Mouse (Mus musculus): ENCODE data around the gene Il12rb1. TPM values are rescaled to one million over a fixed set of nuclear protein-coding genes. Genes with fewer than 3 reads are reported as not detected.

The Il12rb1 gene
- polyA plus RNA-seq, 1 experiment from 2014 or later, result 0.08 TPM

DNA sequence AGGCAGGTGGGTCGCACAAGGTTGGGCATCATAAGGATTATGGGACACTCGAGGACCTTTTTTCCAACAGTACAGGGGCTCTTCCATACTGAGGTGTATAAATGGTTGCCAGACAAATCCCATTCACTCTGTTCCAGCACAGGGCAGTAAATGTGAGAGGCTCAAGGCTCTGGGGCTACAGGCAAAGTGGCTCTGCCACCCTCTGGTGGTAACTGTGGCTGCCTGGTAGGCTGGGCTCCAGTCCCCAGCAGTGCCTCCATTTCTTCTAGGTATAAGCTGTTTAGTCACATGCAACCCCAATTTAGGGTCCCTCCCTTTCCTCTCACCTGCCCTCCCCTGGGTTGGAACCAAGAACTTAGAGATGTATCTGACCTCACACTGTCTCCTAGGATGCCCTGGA is 12.9 kb upstream of the Il12rb1 start:
- H3K27me3 ChIP-seq (replicated peaks; ENCODE audit: control insufficient read depth, insufficient read depth, low read length), result peaks cover 14% of the 10 kb centered on the region
- ATAC-seq, result no peak
- no peaks in the 10 kb centered on the region for H3K9me3 ChIP-seq (ENCODE audit: control insufficient read depth, low read length)
- 88% methylated on average over 2 of the region's 2 CpGs for WGBS
- H3K36me3 ChIP-seq (ENCODE audit: control insufficient read depth, insufficient read depth), result no peaks in the 10 kb centered on the region
- no peak overlapping the region for H3K9ac ChIP-seq (replicated peaks; ENCODE audit: low read depth, low read length)
- no peak overlapping the region for H3K4me2 ChIP-seq (ENCODE audit: low read length)
- H3K4me3 ChIP-seq (replicated peaks; ENCODE audit: low read length), result no peak overlapping the region
- no peak overlapping the region for H3K27ac ChIP-seq (ENCODE audit: low read length)
- peaks cover 38% of the 10 kb centered on the region for H3K4me1 ChIP-seq (replicated peaks; ENCODE audit: control insufficient read depth, insufficient read depth, low read length)

DNA sequence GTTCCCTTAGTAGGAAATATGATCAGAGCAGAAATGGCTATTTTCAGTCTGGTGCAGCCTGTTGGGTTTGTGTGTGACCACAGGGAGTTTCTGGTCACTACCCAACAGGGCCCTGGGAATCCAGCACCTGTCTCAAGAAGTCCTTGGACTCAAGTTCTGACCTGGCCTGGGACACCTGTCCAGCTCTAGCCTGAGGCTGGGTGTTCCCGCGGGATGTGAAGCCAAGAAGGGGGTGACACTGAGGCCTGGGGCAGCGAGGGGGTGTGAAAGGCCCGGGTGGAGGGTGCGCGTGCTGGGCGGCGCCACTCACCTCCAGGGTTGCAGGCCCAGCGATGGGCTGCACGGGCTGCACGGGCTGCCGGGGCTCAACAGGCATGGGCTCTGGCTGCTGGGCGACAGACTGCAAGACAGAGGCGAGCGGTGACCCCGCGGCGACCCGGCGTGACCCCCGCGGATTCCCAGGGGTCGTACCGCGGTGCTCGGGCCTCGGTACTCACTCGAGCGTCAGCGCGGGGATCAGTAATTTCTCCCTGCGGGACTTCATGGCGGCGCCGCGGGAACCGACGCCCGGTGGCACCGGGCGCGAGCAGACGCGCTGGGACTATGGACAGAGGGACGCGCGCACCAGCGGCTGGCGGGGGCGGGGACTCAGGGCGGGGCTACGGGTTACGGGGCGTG is 11.7 kb upstream of the Il12rb1 start:
- Histone ChIP-seq H3K27me3 (replicated peaks; ENCODE audit: control insufficient read depth, insufficient read depth, low read length) (peaks cover 14% of the 10 kb centered on the region), H3K4me3 (replicated peaks; ENCODE audit: low read length) (peak overlapping the region; percentile 58), H3K36me3 (ENCODE audit: control insufficient read depth, insufficient read depth) (no peaks in the 10 kb centered on the region), H3K9me3 (ENCODE audit: control insufficient read depth, low read length) (no peaks in the 10 kb centered on the region), H3K4me1 (replicated peaks; ENCODE audit: control insufficient read depth, insufficient read depth, low read length) (peaks cover 37% of the 10 kb centered on the region), H3K27ac (ENCODE audit: low read length) (peak overlapping the region; percentile 11; the same call in 1 of the 2 replicates), H3K4me2 (ENCODE audit: low read length) (peak overlapping the region; percentile 95), H3K9ac (replicated peaks; ENCODE audit: low read depth, low read length) (peak overlapping the region; percentile 75)
- WGBS, result 3% methylated on average over 53 of the region's 54 CpGs
- peak; percentile 0; the same call in 1 of the 2 replicates for ATAC-seq

DNA sequence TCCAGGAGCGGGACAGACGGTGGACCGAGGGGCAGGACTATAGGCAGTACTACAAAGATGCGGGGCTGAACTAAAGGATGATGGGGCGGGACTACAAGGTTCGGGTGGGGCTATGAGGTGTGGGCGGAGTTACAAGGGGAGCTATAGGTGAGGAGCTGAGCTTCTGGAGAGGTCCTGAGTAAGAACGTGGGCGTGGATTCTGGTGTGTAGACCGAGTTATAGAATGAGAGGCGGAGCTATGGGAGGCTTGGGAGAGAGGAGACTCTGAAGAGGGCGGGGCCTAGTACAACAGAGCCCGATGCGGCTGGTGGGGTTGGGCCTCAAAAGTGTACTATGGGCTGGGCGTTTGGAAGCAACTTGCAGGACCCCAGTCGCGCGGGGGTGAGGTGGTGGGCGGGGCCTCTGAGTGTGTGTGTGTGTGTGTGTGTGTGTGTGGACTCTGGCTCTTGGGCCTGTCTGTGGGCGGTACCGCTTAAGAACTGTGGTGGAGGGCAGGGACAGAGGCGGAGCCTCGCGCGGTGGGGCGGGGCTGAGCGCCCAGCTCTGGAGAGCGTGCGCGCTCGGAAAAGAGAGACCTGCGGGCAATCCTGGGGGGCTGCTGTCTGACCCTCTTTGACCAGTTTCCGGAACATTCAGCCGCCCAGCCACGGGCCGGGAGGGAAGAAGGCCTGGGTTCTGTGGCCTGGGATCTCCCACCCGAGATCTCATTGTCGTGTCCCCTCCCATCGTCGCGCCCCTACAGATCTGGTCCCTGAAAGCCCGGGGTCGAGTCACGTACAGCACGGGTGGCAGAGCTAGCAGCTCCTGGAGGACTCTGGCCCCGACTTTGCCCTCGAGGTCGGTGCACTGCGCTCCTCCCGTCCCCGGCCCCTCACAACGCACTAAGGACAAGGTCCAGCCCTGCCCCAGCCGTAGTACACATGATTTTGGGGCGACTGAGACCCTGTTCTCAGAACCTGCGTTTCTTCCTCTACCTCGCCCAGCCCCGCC is 10.9 kb upstream of the Il12rb1 start:
- Histone ChIP-seq H3K9me3 (ENCODE audit: control insufficient read depth, low read length) (no peaks in the 10 kb centered on the region), H3K27me3 (replicated peaks; ENCODE audit: control insufficient read depth, insufficient read depth, low read length) (peaks cover 14% of the 10 kb centered on the region), H3K27ac (ENCODE audit: low read length) (peak overlapping the region; percentile 42), H3K9ac (replicated peaks; ENCODE audit: low read depth, low read length) (peak overlapping the region; percentile 75), H3K4me1 (replicated peaks; ENCODE audit: control insufficient read depth, insufficient read depth, low read length) (peaks cover 31% of the 10 kb centered on the region), H3K36me3 (ENCODE audit: control insufficient read depth, insufficient read depth) (no peaks in the 10 kb centered on the region), H3K4me3 (replicated peaks; ENCODE audit: low read length) (peak overlapping the region; percentile 58), H3K4me2 (ENCODE audit: low read length) (peak overlapping the region; percentile 95)
- WGBS, result under 1% methylated on average over 52 of the region's 57 CpGs
- peak; percentile 83 for ATAC-seq

DNA sequence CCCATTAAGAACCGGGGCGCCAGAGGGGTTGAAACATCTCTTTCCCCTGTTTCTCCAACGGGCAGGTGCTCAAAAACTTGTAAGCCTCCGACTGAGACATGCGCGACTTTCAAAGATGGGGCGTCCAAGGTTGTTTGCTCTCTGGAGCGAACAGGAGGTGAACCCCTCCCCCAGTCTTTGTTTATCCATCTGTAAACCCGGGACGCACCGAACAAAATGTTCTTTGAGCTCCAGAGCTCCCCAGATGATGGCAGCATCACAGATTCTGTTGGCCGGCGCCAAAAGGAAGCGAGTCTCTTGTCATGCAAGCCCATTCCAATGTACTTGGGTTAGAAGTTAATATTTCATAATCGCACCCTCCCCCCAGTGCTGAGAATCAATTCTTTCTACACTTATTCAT is 10.0 kb upstream of the Il12rb1 start:
- no peaks in the 10 kb centered on the region for H3K36me3 ChIP-seq (ENCODE audit: control insufficient read depth, insufficient read depth)
- H3K4me2 ChIP-seq (ENCODE audit: low read length), result peak overlapping the region; percentile 95
- H3K27ac ChIP-seq (ENCODE audit: low read length), result no peak overlapping the region
- peaks cover 18% of the 10 kb centered on the region for H3K27me3 ChIP-seq (replicated peaks; ENCODE audit: control insufficient read depth, insufficient read depth, low read length)
- 12% methylated on average over 15 of the region's 15 CpGs for WGBS
- H3K9me3 ChIP-seq (ENCODE audit: control insufficient read depth, low read length), result no peaks in the 10 kb centered on the region
- peaks cover 24% of the 10 kb centered on the region for H3K4me1 ChIP-seq (replicated peaks; ENCODE audit: control insufficient read depth, insufficient read depth, low read length)
- H3K4me3 ChIP-seq (replicated peaks; ENCODE audit: low read length), result peak overlapping the region; percentile 58
- peak overlapping the region; percentile 75; the same call in 1 of the 2 replicates for H3K9ac ChIP-seq (replicated peaks; ENCODE audit: low read depth, low read length)
- ATAC-seq, result no peak

DNA sequence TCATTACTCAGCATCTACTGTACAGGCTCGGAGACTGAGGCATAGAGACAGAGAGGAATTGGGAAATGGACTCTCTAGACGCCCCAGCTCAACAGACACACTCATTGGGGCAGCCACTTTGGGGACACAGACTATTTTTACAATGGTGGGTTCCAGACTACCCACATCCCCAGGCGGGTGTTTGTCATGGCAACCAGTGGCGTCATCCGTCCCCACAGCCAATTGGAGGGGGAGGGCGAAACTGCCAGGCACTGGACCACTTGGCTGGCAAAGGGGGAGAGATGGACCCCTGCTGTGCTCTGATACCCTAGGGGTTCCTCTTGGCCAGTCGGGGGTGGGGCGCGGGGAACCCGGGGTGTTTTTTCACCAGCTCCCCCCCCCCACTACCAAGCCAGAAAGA is 7.6 kb upstream of the Il12rb1 start:
- 58% methylated on average over 10 of the region's 10 CpGs for WGBS
- Histone ChIP-seq H3K4me3 (replicated peaks; ENCODE audit: low read length) (no peak overlapping the region), H3K4me2 (ENCODE audit: low read length) (no peak overlapping the region), H3K27me3 (replicated peaks; ENCODE audit: control insufficient read depth, insufficient read depth, low read length) (peaks cover 28% of the 10 kb centered on the region), H3K9me3 (ENCODE audit: control insufficient read depth, low read length) (no peaks in the 10 kb centered on the region), H3K9ac (replicated peaks; ENCODE audit: low read depth, low read length) (no peak overlapping the region), H3K27ac (ENCODE audit: low read length) (no peak overlapping the region), H3K4me1 (replicated peaks; ENCODE audit: control insufficient read depth, insufficient read depth, low read length) (peaks cover 37% of the 10 kb centered on the region), H3K36me3 (ENCODE audit: control insufficient read depth, insufficient read depth) (no peaks in the 10 kb centered on the region)
- no peak for ATAC-seq

DNA sequence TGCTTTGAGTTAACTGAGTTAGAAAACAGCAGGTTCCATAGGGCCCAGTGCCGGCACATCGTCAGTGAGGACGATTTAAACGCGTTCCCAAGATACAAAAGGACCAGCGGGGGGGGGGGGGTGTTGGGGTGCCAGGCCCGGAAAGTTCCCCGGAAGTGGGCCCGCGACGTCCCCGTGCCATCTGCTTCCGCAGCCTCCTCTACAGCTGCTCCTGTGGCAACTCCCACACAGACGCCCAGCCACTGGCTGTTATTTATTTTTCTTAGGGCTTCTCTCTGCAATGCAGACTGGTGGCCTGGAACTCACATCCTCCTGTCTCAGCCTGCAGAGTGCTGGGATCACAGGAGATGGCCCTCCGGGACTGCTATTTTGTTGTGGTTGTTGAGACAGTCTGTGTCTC is 7.1 kb upstream of the Il12rb1 start:
- Histone ChIP-seq H3K4me2 (ENCODE audit: low read length) (no peak overlapping the region), H3K4me3 (replicated peaks; ENCODE audit: low read length) (no peak overlapping the region), H3K9me3 (ENCODE audit: control insufficient read depth, low read length) (no peaks in the 10 kb centered on the region), H3K4me1 (replicated peaks; ENCODE audit: control insufficient read depth, insufficient read depth, low read length) (peaks cover 37% of the 10 kb centered on the region), H3K9ac (replicated peaks; ENCODE audit: low read depth, low read length) (no peak overlapping the region), H3K27ac (ENCODE audit: low read length) (no peak overlapping the region), H3K27me3 (replicated peaks; ENCODE audit: control insufficient read depth, insufficient read depth, low read length) (peaks cover 28% of the 10 kb centered on the region), H3K36me3 (ENCODE audit: control insufficient read depth, insufficient read depth) (no peaks in the 10 kb centered on the region)
- ATAC-seq, result no peak
- 33% methylated on average over 15 of the region's 15 CpGs for WGBS

DNA sequence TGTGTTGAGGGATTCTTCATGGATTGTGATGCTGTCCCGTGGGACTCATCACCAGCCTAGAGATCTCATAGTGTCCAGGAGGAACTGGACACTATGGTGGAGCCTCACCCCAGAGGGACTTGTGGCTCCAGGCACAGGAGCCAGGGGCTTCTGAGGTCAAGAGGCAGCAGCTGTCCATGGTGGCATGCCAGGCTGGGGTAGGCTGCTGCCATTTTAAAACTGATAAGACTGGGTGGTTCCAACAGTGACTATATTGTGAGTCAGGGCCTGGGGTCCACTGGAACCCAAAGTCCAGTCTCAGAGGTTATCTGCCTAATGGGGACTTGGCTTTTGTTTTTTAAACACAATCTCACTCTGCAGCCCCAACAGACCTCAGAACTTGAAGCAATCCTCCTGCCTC is 6.4 kb upstream of the Il12rb1 start:
- 86% methylated on average over 1 of the region's 1 CpGs for WGBS

DNA sequence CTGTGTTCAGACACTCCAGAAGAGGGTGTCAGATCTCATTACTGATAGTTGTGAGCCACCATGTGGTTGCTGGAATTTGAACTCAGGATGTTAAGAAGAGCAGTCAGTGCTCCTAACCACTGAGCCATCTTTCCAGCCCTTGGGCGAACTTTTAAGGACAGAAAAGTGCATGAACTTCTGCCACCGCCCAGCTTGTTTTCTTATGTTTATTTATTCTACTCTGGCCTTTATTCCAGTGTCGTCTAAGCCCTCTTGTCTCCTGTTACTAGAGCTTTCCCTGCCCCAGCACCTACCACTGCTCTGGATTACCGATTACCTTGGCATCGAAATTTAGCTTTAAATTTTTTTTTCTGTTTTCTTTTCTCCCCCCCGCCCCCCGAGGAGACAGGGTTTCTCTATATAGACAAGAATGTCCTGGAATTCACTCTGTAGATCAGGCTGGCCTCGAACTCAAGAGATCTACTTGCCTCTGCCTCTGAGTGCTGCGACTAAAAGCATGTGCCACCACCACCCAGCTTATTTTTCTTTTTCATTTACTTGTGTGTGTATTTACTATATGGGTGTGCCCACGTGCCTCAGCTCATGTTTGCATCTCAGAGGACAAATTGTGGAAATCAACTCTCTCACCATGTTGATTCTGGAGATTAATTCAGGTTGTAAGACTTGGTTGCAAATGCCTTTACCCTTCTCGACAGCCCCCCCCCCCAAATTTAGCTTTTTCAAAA is 5.3 kb upstream of the Il12rb1 start:
- Histone ChIP-seq H3K4me3 (replicated peaks; ENCODE audit: low read length) (no peak overlapping the region), H3K4me1 (replicated peaks; ENCODE audit: control insufficient read depth, insufficient read depth, low read length) (peaks cover 30% of the 10 kb centered on the region), H3K9ac (replicated peaks; ENCODE audit: low read depth, low read length) (no peak overlapping the region), H3K36me3 (ENCODE audit: control insufficient read depth, insufficient read depth) (no peaks in the 10 kb centered on the region), H3K27me3 (replicated peaks; ENCODE audit: control insufficient read depth, insufficient read depth, low read length) (peaks cover 28% of the 10 kb centered on the region), H3K4me2 (ENCODE audit: low read length) (no peak overlapping the region), H3K27ac (ENCODE audit: low read length) (no peak overlapping the region), H3K9me3 (ENCODE audit: control insufficient read depth, low read length) (no peaks in the 10 kb centered on the region)
- WGBS, result 81% methylated on average over 11 of the region's 11 CpGs
- ATAC-seq, result no peak

More for the DNA sequence above, 6.4 kb upstream of the Il12rb1 start:
- no peak overlapping the region for H3K9ac ChIP-seq (replicated peaks; ENCODE audit: low read depth, low read length)
- H3K27ac ChIP-seq (ENCODE audit: low read length), result no peak overlapping the region
- H3K36me3 ChIP-seq (ENCODE audit: control insufficient read depth, insufficient read depth), result no peaks in the 10 kb centered on the region
- peaks cover 28% of the 10 kb centered on the region for H3K27me3 ChIP-seq (replicated peaks; ENCODE audit: control insufficient read depth, insufficient read depth, low read length)
- H3K9me3 ChIP-seq (ENCODE audit: control insufficient read depth, low read length), result no peaks in the 10 kb centered on the region
- ATAC-seq, result no peak
- no peak overlapping the region for H3K4me3 ChIP-seq (replicated peaks; ENCODE audit: low read length)
- H3K4me2 ChIP-seq (ENCODE audit: low read length), result no peak overlapping the region
- peaks cover 34% of the 10 kb centered on the region for H3K4me1 ChIP-seq (replicated peaks; ENCODE audit: control insufficient read depth, insufficient read depth, low read length)

All from forebrain, embryonic 16.5 days (tissue).